Mouse (Mus musculus) embryonic facial prominence, embryonic 10.5 days (tissue): Measurements from ENCODE around the gene Npc2. TPM values are rescaled to one million over a fixed set of nuclear protein-coding genes. Genes with fewer than 3 reads are reported as not detected.

ENCODE experiments used
- DNase-seq: peaks from one replicate; pipeline ENCODE4 v3.0.0-alpha.2; 2017; ENCODE audit warnings: low spot score
- H3K27ac ChIP-seq: fragments of 300-500 bp; sonication (generic); replicated peaks from 2 replicates; pipeline ENCODE4 v1.5.1; 2016; ENCODE audit warnings: mild to moderate bottlenecking
- H3K27me3 ChIP-seq: fragments of 300-500 bp; sonication (generic); replicated peaks from 2 replicates; pipeline ENCODE4 v1.6.1; 2016; ENCODE audit warnings: low read depth, mild to moderate bottlenecking; ENCODE audit not compliant: poor library complexity, severe bottlenecking
- H3K36me3 ChIP-seq: fragments of 300-500 bp; sonication (generic); replicated peaks from 2 replicates; pipeline ENCODE4 v1.6.1; 2016; ENCODE audit warnings: mild to moderate bottlenecking, moderate library complexity
- H3K4me1 ChIP-seq: fragments of 300-500 bp; sonication (generic); 2 replicates; pipeline ENCODE4 v1.6.1; 2016
- H3K4me3 ChIP-seq: fragments of 300-500 bp; sonication (generic); 2 replicates; pipeline ENCODE4 v1.5.1; 2016; ENCODE audit warnings: mild to moderate bottlenecking, moderate library complexity
- H3K9me3 ChIP-seq: fragments of 300-500 bp; sonication (generic); 2 replicates; pipeline ENCODE4 v1.6.1; 2016; ENCODE audit warnings: mild to moderate bottlenecking
- WGBS: fragments of 180-500 bp; shearing (Covaris S2); methylation state at CpG from one replicate; pipeline ENCODE4 v1.1.7; 2016; 5-methylcytosine and 5-hydroxymethylcytosine counted together
- polyA plus RNA-seq: library from polyadenylated mRNA; unstranded; fragments of >200 nt; fragmentation: Nextera tagmentation; extraction: Ambion mirVana; gene quantifications from 2 replicates; pipeline ENCODE4 v1.2.1, GENCODE M21; 2016

The Npc2 gene
- polyA plus RNA-seq, 1 experiment from 2014 or later: 62.8 TPM

DNA sequence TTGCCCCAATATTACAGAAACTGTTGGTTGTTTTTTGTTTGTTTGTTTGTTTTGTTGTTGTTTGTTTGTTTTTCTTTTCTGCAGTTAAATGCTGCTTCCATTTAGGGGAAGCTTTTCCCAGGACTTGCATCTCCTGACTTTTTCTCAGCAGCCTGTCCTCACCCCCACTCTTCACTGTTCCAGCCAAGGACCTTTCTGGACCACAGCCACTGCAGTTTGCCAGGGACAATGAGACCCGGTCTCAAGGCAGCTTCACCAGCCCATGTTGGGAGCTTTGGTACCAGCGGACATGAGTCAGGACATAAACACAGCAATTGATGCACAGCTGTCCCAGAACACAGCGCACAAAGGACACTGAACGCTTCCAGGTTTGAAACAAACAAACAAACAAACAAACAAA, 66.1 kb downstream of the Npc2 start:
- peaks cover 13% of the 10 kb centered on the region for H3K4me1 ChIP-seq
- H3K27ac ChIP-seq: no peak overlapping the region
- H3K4me3 ChIP-seq: no peak overlapping the region
- H3K36me3 ChIP-seq: no peaks in the 10 kb centered on the region
- peaks cover 15% of the 10 kb centered on the region for H3K27me3 ChIP-seq
- 79% methylated on average over 4 of the region's 4 CpGs for WGBS
- DNase-seq: no peak
- no peaks in the 10 kb centered on the region for H3K9me3 ChIP-seq

Other genes with a start within 250 kb of the Npc2 start
- 2.8 and 3.2 TPM in 2 replicates for gene Vsx2, start 203.4 kb downstream of the Npc2 start, polyA plus RNA-seq
- gene Abcd4, start 155.7 kb downstream of the Npc2 start, polyA plus RNA-seq: 12.7 and 13.6 TPM in 2 replicates
- not detected in 2 replicates for gene Vrtn, start 132.1 kb downstream of the Npc2 start, polyA plus RNA-seq
- not detected in 2 replicates for gene Syndig1l, start 74.3 kb downstream of the Npc2 start, polyA plus RNA-seq
- 135 and 141 TPM in 2 replicates for gene Isca2, start 99 bp upstream of the Npc2 start, polyA plus RNA-seq
- 0.12 TPM in 1 of 2 replicates, not detected in the other for gene Ltbp2, start 103.4 kb upstream of the Npc2 start, polyA plus RNA-seq
- 191 and 192 TPM in 2 replicates for gene Fcf1, start 197.7 kb upstream of the Npc2 start, polyA plus RNA-seq
- gene Arel1, start 197.7 kb upstream of the Npc2 start, polyA plus RNA-seq: 16.8 and 18.1 TPM in 2 replicates
- 36.5 and 37.9 TPM in 2 replicates for gene Ylpm1, start 223.2 kb upstream of the Npc2 start, polyA plus RNA-seq